Mouse (Mus musculus) ES-E14 (cell line): ENCODE data around the gene Usp49. TPM values are rescaled to one million over a fixed set of nuclear protein-coding genes. Genes with fewer than 3 reads are reported as not detected.
"Not testable (repeated sequence)": the region's sequence is repeated elsewhere in the genome, so short reads cannot be mapped to it uniquely, and the experiment has no call there.

Experiments
- DNase-seq: peaks from one replicate; pipeline ENCODE4 v3.0.0-alpha.2; 2013; ENCODE audit warnings: low read depth, low spot score
- H3K27ac ChIP-seq: 2 replicates; pipeline ENCODE4 v1.5.1; 2012; ENCODE audit warnings: low read depth, mild to moderate bottlenecking, low read length, moderate library complexity, mixed read lengths; ENCODE audit not compliant: poor library complexity, insufficient read depth, severe bottlenecking
- H3K36me3 ChIP-seq: 2 replicates; pipeline ENCODE4 v1.6.1; 2012; ENCODE audit warnings: mild to moderate bottlenecking, low read length, moderate library complexity, mixed read lengths; ENCODE audit not compliant: control insufficient read depth, poor library complexity, insufficient read depth, severe bottlenecking
- H3K4me1 ChIP-seq, 2 experiments: fragments of 150-350 bp in 1 of 2; sonication (generic) in 1 of 2; 2 replicates each; pipeline ENCODE4 v1.6.1; 2012; ENCODE audit warnings: low read length in 2 of 2, mild to moderate bottlenecking in 1 of 2, mixed read lengths in 1 of 2; ENCODE audit not compliant: control insufficient read depth in 2 of 2, insufficient read depth in 2 of 2, poor library complexity in 1 of 2
- H3K4me3 ChIP-seq, 2 experiments: fragments of 150-350 bp in 1 of 2; sonication (generic) in 1 of 2; 2 replicates each; pipeline ENCODE4 v1.5.1; 2012; ENCODE audit warnings: low read length in 2 of 2, low read depth in 1 of 2, mild to moderate bottlenecking in 1 of 2, mixed read lengths in 1 of 2; ENCODE audit not compliant: insufficient read depth in 1 of 2, poor library complexity in 1 of 2, severe bottlenecking in 1 of 2
- H3K9ac ChIP-seq: 2 replicates; pipeline ENCODE4 v1.6.1; 2012; ENCODE audit warnings: low read depth, mild to moderate bottlenecking, low read length, mixed read lengths; ENCODE audit not compliant: poor library complexity, insufficient read depth, severe bottlenecking
- H3K9me3 ChIP-seq: fragments of 150-350 bp; sonication (generic); 2 replicates; pipeline ENCODE4 v1.6.1; 2012; ENCODE audit warnings: low read depth, mild to moderate bottlenecking, low read length; ENCODE audit not compliant: control insufficient read depth, insufficient read depth
- CHD2 ChIP-seq: IDR thresholded peaks from 2 replicates; pipeline ENCODE4 v1.6.1; 2014; ENCODE audit warnings: mild to moderate bottlenecking, low read depth, low read length, inconsistent platforms
- HCFC1 ChIP-seq: IDR thresholded peaks from 2 replicates; pipeline ENCODE4 v1.6.1; 2012; ENCODE audit warnings: low read length, inconsistent platforms, borderline replicate concordance; ENCODE audit not compliant: insufficient read depth
- MAFK ChIP-seq: IDR thresholded peaks from 2 replicates; pipeline ENCODE4 v1.6.1; 2014; ENCODE audit warnings: mild to moderate bottlenecking, low read depth, low read length, inconsistent platforms; ENCODE audit not compliant: insufficient read depth
- ZC3H11A ChIP-seq: IDR thresholded peaks from 2 replicates; pipeline ENCODE4 v1.6.1; 2012; ENCODE audit warnings: low read depth, mild to moderate bottlenecking, inconsistent platforms, low read length, borderline replicate concordance
- ZNF384 ChIP-seq: IDR thresholded peaks from 2 replicates; pipeline ENCODE4 v1.6.1; 2012; ENCODE audit warnings: low read depth, low read length, inconsistent platforms
- in situ Hi-C, 2 experiments: fragments of 600-800 bp; cut with MboI; formaldehyde crosslinking; loops; one replicate each; pipeline ENCODE4 v1.15.1; 2025; ENCODE audit warnings: low sequenced_read_pairs in 2 of 2, inconsistent platforms in 1 of 2; ENCODE audit not compliant: unreplicated experiment in 2 of 2
- total RNA-seq: library from RNA; depleted of rRNA; stranded (reverse); fragments of 300-350 nt; gene quantifications from 2 replicates; pipeline ENCODE4 v1.2.3, GENCODE M21; 2012

The Usp49 gene
- total RNA-seq, 1 experiment = 10.0 TPM

DNA sequence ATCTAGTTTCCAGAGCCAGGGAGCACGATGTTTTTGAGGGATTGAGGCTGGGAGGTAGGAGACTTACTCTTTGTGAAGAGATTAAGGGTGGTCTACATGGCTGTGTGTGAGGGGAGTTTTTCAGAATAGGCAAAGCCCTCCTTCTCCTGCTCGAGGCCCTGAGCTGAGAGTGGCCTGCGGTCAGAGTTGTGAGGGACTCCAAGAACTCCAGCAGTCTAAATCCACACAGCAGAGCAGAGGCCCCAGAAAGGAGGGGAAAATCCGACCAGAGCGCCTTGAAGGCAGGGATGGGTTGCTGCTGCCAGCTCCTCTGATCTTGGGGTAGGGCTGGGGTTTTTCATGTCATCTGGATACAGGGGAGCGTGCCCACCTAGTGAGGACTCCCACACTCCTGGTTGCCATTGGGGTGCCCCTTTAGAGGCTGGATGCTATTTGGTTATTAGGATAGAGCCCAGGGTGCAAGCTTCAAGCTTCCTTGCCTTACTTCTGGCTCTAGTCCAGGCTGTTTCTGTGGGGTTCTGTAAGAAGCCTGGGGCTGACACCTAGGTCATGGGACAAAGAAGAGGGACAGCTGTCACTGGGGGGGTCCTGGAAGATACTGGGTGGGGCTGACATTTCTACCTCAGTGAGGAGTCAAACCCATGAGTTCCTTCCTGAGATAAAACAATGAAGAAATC is 34.2 kb upstream of the Usp49 start:
- no peak for TF ChIP-seq HCFC1
- TF ChIP-seq ZNF384 = no peak
- TF ChIP-seq ZC3H11A = no peak
- TF ChIP-seq CHD2 = no peak
- no peak for TF ChIP-seq MAFK
- peak overlapping the region; percentile 16; the same call in 1 of the 2 replicates for H3K9ac ChIP-seq
- in situ Hi-C loops = no loop called here
- H3K36me3 ChIP-seq = peaks cover 26% of the 10 kb centered on the region
- peak overlapping the region; percentile 49; the same call in 1 of the 2 replicates for H3K27ac ChIP-seq
- peak overlapping the region; percentile 75 to 92; a peak in 2 of 4 replicates for H3K4me3 ChIP-seq
- no peaks in the 10 kb centered on the region for H3K9me3 ChIP-seq
- DNase-seq = no peak
- peaks cover 22% of the 10 kb centered on the region in 2 experiments for H3K4me1 ChIP-seq

DNA sequence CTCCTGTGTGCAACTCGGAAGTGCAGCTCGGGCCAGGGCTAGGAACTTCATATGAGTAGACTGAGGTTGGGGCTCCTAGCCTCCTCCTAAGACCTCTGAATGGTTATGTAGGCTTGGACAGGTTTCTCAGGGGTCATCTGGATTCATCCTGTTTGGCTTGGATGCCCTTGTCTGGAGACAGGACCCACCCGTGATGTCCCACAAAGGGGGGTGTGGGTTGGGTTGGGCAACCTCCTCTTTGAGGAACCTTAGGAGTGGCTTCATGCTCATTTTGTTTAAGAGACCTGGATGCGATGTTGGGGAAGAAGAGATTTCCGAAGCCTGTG is 33.7 kb upstream of the Usp49 start:
- H3K9me3 ChIP-seq = no peaks in the 10 kb centered on the region
- H3K4me3 ChIP-seq = no peak overlapping the region
- no peak overlapping the region; the same call in 1 of the 2 replicates for H3K9ac ChIP-seq
- DNase-seq = no peak
- H3K4me1 ChIP-seq = peaks cover 22 to 25% of the 10 kb centered on the region in 2 experiments
- H3K27ac ChIP-seq = no peak overlapping the region
- H3K36me3 ChIP-seq = peaks cover 31% of the 10 kb centered on the region
- in situ Hi-C loops = no loop called here
- no peak for TF ChIP-seq ZC3H11A
- no peak for TF ChIP-seq HCFC1
- no peak for TF ChIP-seq MAFK
- TF ChIP-seq ZNF384 = no peak
- TF ChIP-seq CHD2 = no peak

DNA sequence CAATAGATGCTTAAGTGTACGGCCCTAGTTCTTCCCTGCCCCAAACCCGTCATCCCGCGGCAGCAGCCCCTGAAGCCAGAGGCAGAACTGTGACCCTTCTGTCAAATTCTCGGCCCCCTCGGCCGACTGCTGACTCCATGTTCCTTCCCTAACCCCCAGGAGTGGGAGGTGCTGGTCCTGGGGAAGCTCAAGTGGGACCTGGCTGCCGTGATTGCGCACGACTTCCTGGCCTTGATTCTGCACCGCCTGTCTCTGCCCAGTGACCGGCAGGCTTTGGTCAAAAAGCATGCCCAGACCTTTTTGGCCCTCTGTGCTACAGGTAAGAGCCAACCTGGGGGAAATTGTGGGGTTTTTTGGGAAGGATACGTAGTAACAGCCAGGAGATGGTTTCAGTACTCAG is 33.2 kb upstream of the Usp49 start:
- TF ChIP-seq CHD2 = no peak
- TF ChIP-seq ZC3H11A = no peak
- no peak for TF ChIP-seq MAFK
- no peak for TF ChIP-seq ZNF384
- no peak for TF ChIP-seq HCFC1
- no peak overlapping the region for H3K27ac ChIP-seq
- no peaks in the 10 kb centered on the region for H3K9me3 ChIP-seq
- peaks cover 34% of the 10 kb centered on the region for H3K36me3 ChIP-seq
- H3K9ac ChIP-seq = no peak overlapping the region; the same call in 1 of the 2 replicates
- H3K4me1 ChIP-seq = peaks cover 23 to 27% of the 10 kb centered on the region in 2 experiments
- DNase-seq = no peak
- no peak overlapping the region for H3K4me3 ChIP-seq
- in situ Hi-C loops = no loop called here

DNA sequence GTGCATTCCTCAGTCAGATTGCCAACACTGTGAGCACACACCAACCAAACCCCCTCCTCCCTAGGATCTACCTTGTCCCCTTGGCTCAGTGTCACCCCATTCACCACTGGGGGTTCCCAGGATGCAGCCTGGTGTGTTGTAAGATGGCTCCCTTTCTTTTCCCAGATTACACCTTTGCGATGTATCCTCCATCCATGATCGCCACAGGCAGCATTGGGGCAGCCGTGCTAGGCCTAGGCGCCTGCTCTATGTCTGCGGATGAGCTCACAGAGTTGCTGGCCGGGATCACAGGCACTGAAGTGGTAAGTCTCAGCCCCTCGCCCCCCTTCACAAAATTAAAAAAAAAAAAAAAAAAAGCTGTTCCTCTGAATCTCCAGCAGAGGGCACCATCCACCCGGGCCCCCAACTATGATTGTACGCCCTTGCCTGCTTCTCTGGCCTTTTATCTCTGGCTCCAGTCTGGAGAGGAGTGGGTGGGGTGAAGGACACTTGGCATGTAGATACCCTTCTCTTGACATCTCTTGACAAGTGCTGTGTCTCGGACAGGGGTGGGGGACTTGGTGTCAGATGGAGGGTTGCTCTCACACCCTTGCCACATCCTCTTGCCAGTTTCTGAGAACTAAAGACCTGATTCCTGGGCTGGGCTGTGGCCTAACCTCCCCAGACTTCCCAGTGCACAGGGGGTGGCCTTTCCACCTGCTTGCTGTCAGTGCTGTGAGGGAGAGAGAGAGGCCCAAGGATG is 32.5 kb upstream of the Usp49 start:
- DNase-seq = peak; percentile 46
- in situ Hi-C loops = no loop called here
- peaks cover 18 to 20% of the 10 kb centered on the region in 2 experiments for H3K4me1 ChIP-seq
- H3K36me3 ChIP-seq = peaks cover 40% of the 10 kb centered on the region
- peak overlapping the region; percentile 16; the same call in 1 of the 2 replicates for H3K27ac ChIP-seq
- H3K4me3 ChIP-seq = no peak overlapping the region
- peak overlapping the region; percentile 18; the same call in 1 of the 2 replicates for H3K9ac ChIP-seq
- no peaks in the 10 kb centered on the region for H3K9me3 ChIP-seq
- TF ChIP-seq HCFC1 = no peak
- TF ChIP-seq ZC3H11A = peak; percentile 4; the same call in 1 of the 2 replicates
- TF ChIP-seq MAFK = 0 out of 2 replicates have a peak, but pooled peaks have one; percentile 27
- TF ChIP-seq ZNF384 = peak; percentile 99

DNA sequence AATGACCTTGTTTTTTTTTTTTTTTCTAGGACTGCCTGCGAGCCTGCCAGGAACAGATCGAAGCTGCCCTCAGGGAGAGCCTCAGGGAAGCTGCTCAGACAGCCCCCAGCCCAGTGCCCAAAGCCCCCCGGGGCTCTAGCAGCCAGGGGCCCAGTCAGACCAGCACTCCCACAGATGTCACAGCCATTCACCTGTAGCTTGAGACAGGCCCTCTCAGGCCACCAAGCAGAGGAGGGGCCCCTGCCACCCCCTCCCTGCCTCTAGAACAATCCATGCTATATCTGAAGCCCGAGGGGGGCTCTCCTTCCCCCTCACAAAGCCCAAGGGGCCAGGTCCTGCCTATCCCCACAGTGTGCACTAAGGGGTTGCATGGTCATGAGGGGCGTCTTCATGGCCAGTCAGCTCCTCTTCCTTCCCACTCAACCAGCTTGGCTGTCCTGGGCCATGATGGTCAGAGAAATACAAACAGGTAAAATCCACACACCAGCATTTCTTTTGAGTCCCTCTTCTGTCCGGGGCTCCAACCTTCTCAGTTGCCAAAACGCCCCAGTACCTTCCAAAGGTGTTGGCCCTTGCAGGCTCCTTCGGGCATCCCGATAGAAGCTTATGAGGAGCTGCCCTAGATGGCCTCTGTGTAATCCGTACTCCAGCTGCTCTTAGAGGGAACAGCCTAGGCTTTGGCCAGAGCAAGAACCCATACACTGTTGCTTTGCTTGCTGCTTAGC is 31.7 kb upstream of the Usp49 start:
- H3K9me3 ChIP-seq, H3K4me3 ChIP-seq, H3K9ac ChIP-seq, DNase-seq, in situ Hi-C loops: not testable (repeated sequence)
- Histone ChIP-seq H3K4me1 (peaks cover 18 to 19% of the 10 kb centered on the region in 2 experiments), H3K27ac (peak overlapping the region; percentile 0; the same call in 1 of the 2 replicates), H3K36me3 (peaks cover 42% of the 10 kb centered on the region)
